Mouse (Mus musculus): ENCODE measurements around the gene Mia3.

DNA sequence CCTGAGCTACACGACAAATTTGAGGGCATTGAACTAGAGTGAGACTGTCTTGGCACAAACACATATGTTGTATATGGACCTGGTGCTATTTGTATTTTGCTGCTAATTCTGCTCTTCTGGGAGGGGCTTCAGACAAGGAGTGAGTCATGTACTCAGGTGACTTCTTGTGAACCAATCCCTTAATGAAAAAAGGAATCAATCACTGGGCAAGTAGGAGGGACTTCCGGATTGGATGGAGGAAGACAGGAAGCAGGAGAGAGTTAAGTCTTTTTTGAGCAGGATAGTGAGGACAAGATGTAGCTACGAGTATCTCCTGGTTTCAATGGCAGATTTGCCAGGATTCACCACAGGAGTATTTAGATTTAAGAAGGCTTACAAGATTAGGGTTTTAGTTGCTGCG lies 79.8 kb downstream of the Mia3 start:
- TF ChIP-seq POLR2A (IDR thresholded peaks at IDR 0.05; ENCODE audit: extremely low read depth, insufficient read depth, low read length) (no peak), CTCF (IDR thresholded peaks at IDR 0.05; ENCODE audit: extremely low read depth, insufficient read depth, low read length) (no peak)
